Mouse (Mus musculus): Measurements from ENCODE around the gene Nr1d1. TPM values are rescaled to one million over a fixed set of nuclear protein-coding genes. Genes with fewer than 3 reads are reported as not detected.

The Nr1d1 gene
- polyA plus RNA-seq, 1 experiment from 2014 or later: 6.4 TPM

DNA sequence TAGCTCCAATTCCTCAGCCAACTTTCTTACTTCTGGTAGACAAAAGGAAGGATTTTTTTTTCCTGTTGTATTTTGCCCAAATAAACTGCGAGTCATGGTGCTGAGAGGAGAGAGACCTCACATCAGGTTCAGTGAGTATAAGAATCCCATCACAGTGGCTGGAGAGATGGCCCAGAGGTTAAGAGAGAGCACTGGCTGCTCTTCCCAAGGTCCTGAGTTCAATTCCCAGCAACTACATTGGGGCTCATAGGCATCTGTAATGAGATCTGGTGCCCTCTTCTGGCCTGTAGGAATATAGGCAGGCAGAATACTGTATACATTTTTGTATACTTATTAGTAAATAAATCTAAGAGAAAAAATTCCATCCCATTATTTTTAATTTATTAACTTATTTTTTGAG lies 12.6 kb upstream of the Nr1d1 start:
- no peaks in the 10 kb centered on the region for H3K9me3 ChIP-seq (replicated peaks)
- H3K4me1 ChIP-seq (replicated peaks): peaks cover 59% of the 10 kb centered on the region
- H3K27me3 ChIP-seq (replicated peaks): no peaks in the 10 kb centered on the region
- no peak for ATAC-seq (ENCODE audit: insufficient number of reproducible peaks, low FRiP score)
- H3K9ac ChIP-seq: no peak overlapping the region
- H3K36me3 ChIP-seq: no peaks in the 10 kb centered on the region
- WGBS: 90% methylated on average over 1 of the region's 1 CpGs
- H3K4me2 ChIP-seq: peak overlapping the region; percentile 62
- H3K27ac ChIP-seq (ENCODE audit: poor library complexity, severe bottlenecking): peak overlapping the region; percentile 96
- no peak overlapping the region for H3K4me3 ChIP-seq

DNA sequence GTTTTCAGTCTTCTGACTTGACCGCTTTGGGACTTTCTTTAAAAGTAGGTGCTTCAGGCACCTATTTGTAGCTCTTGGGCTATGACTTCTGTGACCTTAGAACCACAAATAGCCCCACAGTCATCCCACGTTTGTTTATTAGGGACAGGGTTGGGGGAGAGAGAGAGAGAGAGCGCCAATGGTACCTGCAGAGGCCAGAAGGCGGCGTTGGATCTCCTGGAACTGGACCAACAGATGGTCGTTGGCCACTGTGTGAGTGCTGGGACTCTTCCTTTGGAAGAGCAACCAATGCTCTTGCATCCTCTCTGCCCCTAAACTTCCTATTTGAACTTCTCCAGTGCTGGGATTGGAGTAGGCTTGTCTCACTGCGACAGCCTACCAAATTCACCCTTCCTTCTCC lies 12.1 kb upstream of the Nr1d1 start:
- H3K9ac ChIP-seq: 0 out of 2 replicates have a peak overlapping the region, but pooled peaks have one; percentile 23
- H3K27me3 ChIP-seq (replicated peaks): no peaks in the 10 kb centered on the region
- no peak overlapping the region for H3K4me3 ChIP-seq
- peak overlapping the region; percentile 62 for H3K4me2 ChIP-seq
- no peak for ATAC-seq (ENCODE audit: insufficient number of reproducible peaks, low FRiP score)
- peak overlapping the region; percentile 96 for H3K27ac ChIP-seq (ENCODE audit: poor library complexity, severe bottlenecking)
- H3K9me3 ChIP-seq (replicated peaks): no peaks in the 10 kb centered on the region
- H3K36me3 ChIP-seq: no peaks in the 10 kb centered on the region
- whole genome bisulfite sequencing: 20% methylated on average over 7 of the region's 7 CpGs
- peaks cover 64% of the 10 kb centered on the region for H3K4me1 ChIP-seq (replicated peaks)

DNA sequence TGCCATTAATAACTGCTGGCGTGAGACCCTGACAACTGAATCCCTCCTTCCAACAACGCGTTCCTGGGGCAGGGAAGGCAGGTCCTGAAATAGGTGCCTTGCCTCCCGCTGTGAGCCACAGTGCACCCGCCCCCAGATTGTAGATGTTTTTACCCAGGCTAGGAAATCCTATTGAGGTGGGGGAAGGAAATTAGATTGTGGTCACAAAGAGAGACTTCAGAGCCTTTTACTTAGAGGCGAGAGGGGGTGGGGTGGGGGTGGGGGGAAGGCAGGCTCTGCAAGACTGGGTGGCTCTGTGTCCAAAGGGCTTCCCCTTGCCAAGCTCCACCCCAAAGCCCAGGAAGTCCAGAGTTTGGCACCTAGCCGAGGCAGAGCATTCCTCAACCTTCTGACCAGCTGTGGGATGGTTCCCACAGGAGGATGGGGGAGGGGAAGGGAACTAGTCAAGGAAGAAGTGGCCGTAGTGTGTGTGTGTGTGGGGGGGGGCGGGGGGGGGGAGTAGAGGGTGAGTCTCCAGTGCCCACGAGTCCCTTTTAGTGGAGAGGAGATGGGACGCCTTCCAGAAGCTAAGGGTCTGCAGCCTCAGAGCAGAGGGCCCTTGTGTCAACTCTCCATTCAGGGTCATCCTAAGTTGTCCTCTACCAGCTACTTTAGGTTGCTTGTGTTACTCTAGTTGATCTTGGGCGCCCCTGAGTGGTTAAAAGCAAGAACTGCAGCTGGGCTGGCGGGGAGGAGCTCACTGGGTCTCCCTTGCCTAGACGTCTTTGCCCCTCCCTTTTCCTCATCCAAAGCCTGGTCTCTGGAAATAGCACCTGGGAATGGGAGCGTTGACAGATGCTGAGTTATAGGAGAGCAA lies 11.5 kb upstream of the Nr1d1 start:
- under 1% methylated on average over 14 of the region's 15 CpGs for WGBS
- H3K4me1 ChIP-seq (replicated peaks): peaks cover 70% of the 10 kb centered on the region
- H3K27me3 ChIP-seq (replicated peaks): no peaks in the 10 kb centered on the region
- H3K9me3 ChIP-seq (replicated peaks): no peaks in the 10 kb centered on the region
- H3K4me3 ChIP-seq: 0 out of 2 replicates have a peak overlapping the region, but pooled peaks have one; percentile 12
- H3K36me3 ChIP-seq: no peaks in the 10 kb centered on the region
- H3K27ac ChIP-seq (ENCODE audit: poor library complexity, severe bottlenecking): peak overlapping the region; percentile 96
- peak; percentile 56 for ATAC-seq (ENCODE audit: insufficient number of reproducible peaks, low FRiP score)
- peak overlapping the region; percentile 62 for H3K4me2 ChIP-seq
- H3K9ac ChIP-seq: peak overlapping the region; percentile 40

DNA sequence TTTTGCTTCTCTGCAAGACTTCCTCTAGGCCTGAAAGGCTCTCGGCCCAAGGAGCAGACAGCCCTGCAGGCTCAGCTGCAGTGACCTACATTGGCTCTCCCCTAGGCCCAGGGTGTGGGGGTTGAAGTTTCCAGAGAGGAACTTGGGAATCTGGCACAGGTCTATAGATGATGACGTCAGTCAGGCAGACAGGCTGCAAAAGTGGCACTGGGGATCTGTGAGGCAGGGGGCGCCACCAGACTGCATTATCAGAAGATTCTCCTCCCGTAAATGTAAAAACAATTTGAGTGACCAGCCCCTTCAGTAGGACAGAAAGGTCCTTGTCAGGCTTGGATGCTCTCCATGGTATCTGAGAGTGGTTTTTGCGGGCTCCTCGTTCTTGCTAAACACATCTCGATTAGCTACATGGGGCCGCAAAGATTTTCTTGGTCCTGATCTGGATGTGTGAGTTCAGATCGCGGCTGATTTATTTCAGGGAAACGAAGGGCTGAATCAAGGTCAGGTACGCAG lies 10.7 kb upstream of the Nr1d1 start:
- peak overlapping the region; percentile 96 for H3K27ac ChIP-seq (ENCODE audit: poor library complexity, severe bottlenecking)
- peak overlapping the region; percentile 62 for H3K4me2 ChIP-seq
- no peaks in the 10 kb centered on the region for H3K27me3 ChIP-seq (replicated peaks)
- WGBS: 5% methylated on average over 12 of the region's 12 CpGs
- H3K4me1 ChIP-seq (replicated peaks): peaks cover 75% of the 10 kb centered on the region
- peak; percentile 29; the same call in 1 of the 2 replicates for ATAC-seq (ENCODE audit: insufficient number of reproducible peaks, low FRiP score)
- H3K4me3 ChIP-seq: 0 out of 2 replicates have a peak overlapping the region, but pooled peaks have one; percentile 12
- H3K9me3 ChIP-seq (replicated peaks): no peaks in the 10 kb centered on the region
- H3K9ac ChIP-seq: peak overlapping the region; percentile 40
- H3K36me3 ChIP-seq: no peaks in the 10 kb centered on the region

DNA sequence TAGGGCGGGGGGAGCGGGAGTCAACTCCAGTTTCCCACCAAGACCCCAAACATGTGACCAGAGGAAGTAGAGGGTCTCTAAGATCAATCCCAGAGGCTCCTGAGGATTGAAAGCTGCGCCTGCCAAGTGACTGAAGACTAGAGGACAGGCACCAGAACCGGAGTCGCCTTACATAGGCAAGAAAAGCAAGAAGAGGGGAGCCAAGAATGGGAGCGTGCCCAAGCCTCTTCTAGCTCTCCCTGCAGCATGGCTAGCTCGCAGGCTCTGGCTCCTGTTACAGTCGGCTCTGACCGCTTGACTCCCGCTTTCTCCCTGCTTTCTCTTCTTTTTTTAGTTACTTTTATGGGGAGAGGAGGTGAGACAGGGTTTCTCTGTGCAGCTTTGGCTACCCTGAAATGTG lies 10.1 kb upstream of the Nr1d1 start:
- H3K9me3 ChIP-seq (replicated peaks): no peaks in the 10 kb centered on the region
- no peak for ATAC-seq (ENCODE audit: insufficient number of reproducible peaks, low FRiP score)
- no peak overlapping the region for H3K4me3 ChIP-seq
- 42% methylated on average over 10 of the region's 10 CpGs for WGBS
- peak overlapping the region; percentile 96 for H3K27ac ChIP-seq (ENCODE audit: poor library complexity, severe bottlenecking)
- H3K4me1 ChIP-seq (replicated peaks): peaks cover 75% of the 10 kb centered on the region
- peak overlapping the region; percentile 40; the same call in 1 of the 2 replicates for H3K9ac ChIP-seq
- H3K4me2 ChIP-seq: peak overlapping the region; percentile 62; the same call in 1 of the 2 replicates
- no peaks in the 10 kb centered on the region for H3K36me3 ChIP-seq
- H3K27me3 ChIP-seq (replicated peaks): no peaks in the 10 kb centered on the region

DNA sequence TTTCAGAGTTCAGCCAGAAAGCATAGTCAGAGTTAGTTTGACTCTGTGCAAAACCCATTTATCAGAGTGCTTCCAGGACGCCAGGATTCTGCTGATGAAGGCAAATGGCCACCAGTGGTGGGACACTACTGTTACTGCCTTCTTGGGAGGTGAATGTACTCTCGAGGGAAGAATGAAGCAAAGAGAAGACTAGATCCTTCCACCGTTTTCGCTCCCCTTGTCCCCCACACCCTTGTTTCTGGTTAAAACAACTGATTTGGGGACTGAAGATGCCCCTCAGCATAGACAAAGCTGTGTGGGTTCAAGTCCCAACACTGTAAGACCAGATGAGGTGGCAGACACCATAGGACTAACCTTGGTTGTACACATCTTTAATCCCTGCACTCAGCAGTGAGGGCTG lies 9.0 kb upstream of the Nr1d1 start:
- Histone ChIP-seq H3K27me3 (replicated peaks) (no peaks in the 10 kb centered on the region), H3K27ac (ENCODE audit: poor library complexity, severe bottlenecking) (peak overlapping the region; percentile 93), H3K36me3 (no peaks in the 10 kb centered on the region), H3K4me1 (replicated peaks) (peaks cover 71% of the 10 kb centered on the region), H3K4me2 (no peak overlapping the region), H3K9ac (0 out of 2 replicates have a peak overlapping the region, but pooled peaks have one; percentile 27), H3K4me3 (no peak overlapping the region), H3K9me3 (replicated peaks) (no peaks in the 10 kb centered on the region)
- ATAC-seq (ENCODE audit: insufficient number of reproducible peaks, low FRiP score): no peak
- WGBS: 61% methylated on average over 4 of the region's 4 CpGs

DNA sequence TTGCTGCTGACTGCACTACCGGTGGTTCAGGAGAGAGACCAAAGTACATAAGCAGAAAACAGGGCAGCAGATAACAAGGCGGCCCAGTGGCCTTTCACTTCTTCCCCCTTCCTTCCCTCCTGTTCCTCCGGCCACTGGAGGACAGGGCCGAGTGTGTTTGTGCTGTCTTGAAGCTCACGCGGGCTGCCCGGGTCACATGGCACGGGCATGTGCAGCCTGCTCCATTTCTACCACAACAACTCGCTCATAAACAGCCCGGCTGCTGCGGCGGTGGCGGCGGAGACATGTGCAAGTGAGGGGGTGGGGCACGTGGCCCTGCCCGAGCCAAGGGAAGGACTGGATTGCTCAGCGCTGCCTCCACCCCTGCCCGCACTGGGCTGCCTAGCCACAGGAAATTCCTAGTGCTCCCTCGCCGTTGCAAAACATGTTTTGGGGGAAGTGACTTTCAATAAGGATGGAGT lies 8.1 kb upstream of the Nr1d1 start:
- Histone ChIP-seq H3K4me3 (peak overlapping the region; percentile 24), H3K27ac (ENCODE audit: poor library complexity, severe bottlenecking) (peak overlapping the region; percentile 93), H3K4me2 (peak overlapping the region; percentile 58), H3K27me3 (replicated peaks) (no peaks in the 10 kb centered on the region), H3K4me1 (replicated peaks) (peaks cover 66% of the 10 kb centered on the region), H3K36me3 (no peaks in the 10 kb centered on the region), H3K9ac (peak overlapping the region; percentile 45), H3K9me3 (replicated peaks) (no peaks in the 10 kb centered on the region)
- WGBS: under 1% methylated on average over 20 of the region's 20 CpGs
- ATAC-seq (ENCODE audit: insufficient number of reproducible peaks, low FRiP score): peak; percentile 73

DNA sequence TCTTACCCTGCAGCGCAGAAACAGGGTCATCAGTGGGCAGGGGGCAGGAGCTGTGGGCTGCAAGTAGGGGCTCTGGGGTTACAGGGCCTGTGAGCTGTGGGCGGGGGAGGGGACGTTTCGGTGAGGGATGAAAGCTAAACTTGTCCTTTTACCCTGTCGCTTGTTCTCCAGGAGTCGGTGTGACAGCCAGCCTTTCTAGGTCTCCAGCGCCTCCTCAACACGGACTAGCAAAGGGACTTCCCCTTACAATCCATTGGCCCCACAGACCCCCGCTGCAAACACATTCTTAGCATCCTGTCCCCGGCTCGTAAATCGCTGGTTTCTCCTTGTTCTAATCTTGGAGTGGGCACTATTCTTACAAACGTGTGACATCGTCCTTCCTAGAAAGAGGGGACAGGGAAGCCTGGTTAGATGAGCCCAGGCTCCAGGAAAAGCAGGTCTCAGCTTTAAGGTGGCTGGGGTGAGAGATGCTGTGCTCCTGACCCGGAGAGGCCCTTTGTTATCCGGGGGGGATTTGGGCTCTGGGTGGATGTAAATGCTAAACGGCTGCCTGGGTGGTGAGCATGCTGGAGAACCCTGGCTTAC lies 7.6 kb upstream of the Nr1d1 start:
- H3K27ac ChIP-seq (ENCODE audit: poor library complexity, severe bottlenecking): peak overlapping the region; percentile 93
- ATAC-seq (ENCODE audit: insufficient number of reproducible peaks, low FRiP score): peak; percentile 0; the same call in 1 of the 2 replicates
- peaks cover 67% of the 10 kb centered on the region for H3K4me1 ChIP-seq (replicated peaks)
- 4% methylated on average over 17 of the region's 17 CpGs for WGBS
- H3K36me3 ChIP-seq: no peaks in the 10 kb centered on the region
- peak overlapping the region; percentile 45 for H3K9ac ChIP-seq
- H3K27me3 ChIP-seq (replicated peaks): no peaks in the 10 kb centered on the region
- H3K4me3 ChIP-seq: peak overlapping the region; percentile 24; the same call in 1 of the 2 replicates
- no peaks in the 10 kb centered on the region for H3K9me3 ChIP-seq (replicated peaks)
- peak overlapping the region; percentile 58 for H3K4me2 ChIP-seq

DNA sequence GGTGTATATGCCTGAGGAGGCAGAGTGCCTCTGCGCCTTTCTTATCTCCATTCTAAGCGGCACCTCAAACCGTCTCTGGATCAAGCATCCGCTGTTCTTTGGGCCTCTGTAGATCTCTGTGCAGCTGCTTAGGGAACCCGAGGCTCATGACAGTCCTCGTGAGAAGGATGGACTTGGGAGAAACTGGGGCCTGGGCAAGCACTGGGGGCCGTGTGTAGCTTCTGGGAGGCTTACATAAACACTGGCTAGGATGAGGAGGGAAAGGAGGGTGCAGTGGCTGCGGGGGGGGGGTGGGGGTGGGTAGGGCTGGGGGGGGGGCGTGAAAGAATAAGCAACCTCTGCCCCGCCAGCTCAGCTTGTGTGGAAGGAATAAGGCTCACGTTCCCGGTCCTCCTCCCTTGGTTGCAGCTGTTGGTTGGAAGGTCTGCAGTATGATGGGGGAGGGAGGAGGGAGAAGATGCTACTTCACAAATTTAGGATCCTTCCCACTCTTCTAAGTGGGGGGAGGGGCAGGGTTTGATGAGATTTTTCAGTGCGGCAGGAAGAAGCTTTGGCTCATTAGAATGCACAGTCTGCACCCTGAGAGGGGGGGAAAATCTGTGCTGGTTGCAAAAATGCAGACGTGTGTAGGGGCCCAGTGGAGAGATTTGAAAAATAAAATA lies 6.8 kb upstream of the Nr1d1 start:
- no peaks in the 10 kb centered on the region for H3K9me3 ChIP-seq (replicated peaks)
- no peaks in the 10 kb centered on the region for H3K27me3 ChIP-seq (replicated peaks)
- peak overlapping the region; percentile 58 for H3K4me2 ChIP-seq
- 14% methylated on average over 14 of the region's 14 CpGs for WGBS
- no peaks in the 10 kb centered on the region for H3K36me3 ChIP-seq
- peak overlapping the region; percentile 36 for H3K9ac ChIP-seq
- peaks cover 67% of the 10 kb centered on the region for H3K4me1 ChIP-seq (replicated peaks)
- peak overlapping the region; percentile 93 for H3K27ac ChIP-seq (ENCODE audit: poor library complexity, severe bottlenecking)
- no peak for ATAC-seq (ENCODE audit: insufficient number of reproducible peaks, low FRiP score)
- H3K4me3 ChIP-seq: no peak overlapping the region

DNA sequence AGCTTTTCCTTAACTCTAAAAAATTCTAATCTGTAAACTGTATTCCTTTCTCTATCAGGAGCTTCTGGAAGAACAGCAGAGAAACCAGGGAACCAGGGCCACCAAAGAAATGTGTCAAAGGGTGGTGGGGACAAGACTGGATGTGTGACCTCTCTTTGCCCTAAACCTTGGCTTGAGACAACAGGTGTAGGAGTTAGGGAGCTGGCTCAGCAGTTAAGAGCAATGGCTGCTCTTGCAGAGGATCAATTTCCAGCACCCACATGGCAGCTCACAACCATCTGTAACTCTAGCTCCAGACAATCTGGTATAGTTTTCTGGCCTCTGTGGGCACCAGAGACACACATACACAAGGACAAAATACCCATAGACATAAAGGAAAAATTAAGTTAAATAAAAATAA lies 2.8 kb upstream of the Nr1d1 start:
- Histone ChIP-seq H3K4me3 (no peak overlapping the region), H3K4me2 (no peak overlapping the region), H3K36me3 (no peaks in the 10 kb centered on the region), H3K4me1 (replicated peaks) (peaks cover 63% of the 10 kb centered on the region), H3K9me3 (replicated peaks) (no peaks in the 10 kb centered on the region), H3K9ac (no peak overlapping the region), H3K27me3 (replicated peaks) (no peaks in the 10 kb centered on the region), H3K27ac (ENCODE audit: poor library complexity, severe bottlenecking) (peak overlapping the region; percentile 97)
- no peak for ATAC-seq (ENCODE audit: insufficient number of reproducible peaks, low FRiP score)
